In the genomic region with DNA sequence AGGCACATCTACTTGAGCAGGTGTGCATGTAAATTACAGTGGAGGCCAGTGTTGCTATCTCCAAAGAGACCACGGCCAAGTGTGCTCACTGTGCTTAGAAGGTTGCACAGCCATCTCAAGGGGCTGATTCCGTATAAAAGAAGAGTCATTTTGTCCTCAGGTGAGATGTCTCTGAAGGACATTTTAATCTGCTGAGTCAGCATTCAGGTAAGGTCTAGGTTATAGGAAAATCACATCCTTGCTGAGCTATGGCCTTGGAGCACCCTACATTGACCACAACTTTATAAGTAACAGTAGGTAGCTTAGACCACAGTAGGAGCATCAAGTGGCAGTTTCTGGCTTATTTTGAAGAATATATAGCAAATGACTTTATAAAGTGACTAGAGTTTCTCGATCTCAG, we compare ENCODE assay signal across 32 mouse cellular contexts.
"Had no signal": no experiment of that assay in that cellular context is flagged by ENCODE, and none has a peak within 500 bp of the region (broad histone marks: within the 10 kb centered on the region; RNA-seq: fewer than 3 reads in every experiment).

No protein-coding gene starts in this region.

- H3K4me2 ChIP-seq: limb, embryonic 12.5 days; limb, embryonic 13.5 days; limb, embryonic 15.5 days; liver, embryonic 11.5 days; liver, embryonic 12.5 days; liver, embryonic 13.5 days; liver, embryonic 15.5 days; lung, embryonic 14.5 days; lung, embryonic 15.5 days; midbrain, embryonic 11.5 days; midbrain, embryonic 12.5 days; midbrain, embryonic 13.5 days; midbrain, embryonic 15.5 days; neural tube, embryonic 12.5 days had no signal

- H3K27ac ChIP-seq: limb, embryonic 10.5 days; limb, embryonic 12.5 days; limb, embryonic 13.5 days; limb, embryonic 15.5 days; liver, embryonic 12.5 days; liver, embryonic 13.5 days; liver, embryonic 14.5 days; liver, embryonic 15.5 days; lung, embryonic 15.5 days; macrophage; midbrain, embryonic 10.5 days; midbrain, embryonic 12.5 days; midbrain, embryonic 13.5 days; midbrain, embryonic 15.5 days; neural tube, embryonic 12.5 days had no signal

- H3K4me3 ChIP-seq: limb, embryonic 10.5 days; limb, embryonic 12.5 days; limb, embryonic 13.5 days; limb, embryonic 15.5 days; liver, embryonic 12.5 days; liver, embryonic 13.5 days; liver, embryonic 15.5 days; lung, embryonic 15.5 days; megakaryocyte, embryonic 14.5 days; midbrain, embryonic 10.5 days; midbrain, embryonic 12.5 days; midbrain, embryonic 13.5 days; midbrain, embryonic 15.5 days; myocyte; neural tube, embryonic 12.5 days had no signal

- ATAC-seq: liver, embryonic 12.5 days; liver, postnatal 0 days; lung, postnatal 0 days; midbrain, embryonic 13.5 days; midbrain, embryonic 15.5 days; midbrain, embryonic 16.5 days had no signal

- DNase-seq: left cerebral cortex, postnatal 4 days; liver; liver, embryonic 13.5 days; liver, postnatal 0 days; lung, adult 18-20 months; lung, adult 2 months; lung, embryonic 14.5 days; lung, postnatal 10 days; lung, postnatal 14 days; lung, postnatal 36 days; lung, postnatal 4 days; midbrain, embryonic 14.5 days had no signal

- H3K27me3 ChIP-seq: limb, embryonic 12.5 days; limb, embryonic 13.5 days; limb, embryonic 15.5 days; liver, embryonic 12.5 days; liver, embryonic 13.5 days; liver, embryonic 15.5 days; lung, embryonic 15.5 days; megakaryocyte, embryonic 14.5 days; midbrain, embryonic 12.5 days; midbrain, embryonic 13.5 days; midbrain, embryonic 15.5 days; neural tube, embryonic 12.5 days had no signal

- H3K9me3 ChIP-seq: limb, embryonic 10.5 days; limb, embryonic 12.5 days; limb, embryonic 13.5 days; limb, embryonic 15.5 days; liver, embryonic 12.5 days; liver, embryonic 13.5 days; liver, embryonic 15.5 days; lung, embryonic 15.5 days; midbrain, embryonic 10.5 days; midbrain, embryonic 12.5 days; midbrain, embryonic 13.5 days; midbrain, embryonic 15.5 days; neural tube, embryonic 12.5 days had no signal

- H3K4me1 ChIP-seq: limb, embryonic 10.5 days; limb, embryonic 12.5 days; limb, embryonic 13.5 days; limb, embryonic 15.5 days; liver, embryonic 12.5 days; liver, embryonic 13.5 days; liver, embryonic 15.5 days; lung, embryonic 15.5 days; megakaryocyte, embryonic 14.5 days; midbrain, embryonic 10.5 days; midbrain, embryonic 12.5 days; midbrain, embryonic 13.5 days; midbrain, embryonic 15.5 days; neural tube, embryonic 12.5 days had no signal

- H3K36me3 ChIP-seq: limb, embryonic 10.5 days; limb, embryonic 12.5 days; limb, embryonic 13.5 days; limb, embryonic 15.5 days; liver, embryonic 12.5 days; liver, embryonic 13.5 days; liver, embryonic 15.5 days; lung, embryonic 15.5 days; midbrain, embryonic 10.5 days; midbrain, embryonic 12.5 days; midbrain, embryonic 13.5 days; midbrain, embryonic 15.5 days; neural tube, embryonic 12.5 days had no signal

- H3K9ac ChIP-seq: limb, embryonic 12.5 days; limb, embryonic 13.5 days; limb, embryonic 15.5 days; liver, embryonic 12.5 days; liver, embryonic 13.5 days; liver, embryonic 14.5 days; liver, embryonic 15.5 days; liver, postnatal 0 days; lung, embryonic 14.5 days; lung, embryonic 15.5 days; midbrain, embryonic 12.5 days; midbrain, embryonic 13.5 days; midbrain, embryonic 15.5 days; neural tube, embryonic 12.5 days had no signal
